Mouse (Mus musculus): ENCODE data around the gene Gm21970.

- no peak for TF ChIP-seq USF1 (IDR thresholded peaks at IDR 0.05; ENCODE audit: low read depth)
- no peak for TF ChIP-seq E2F4 (IDR thresholded peaks at IDR 0.05; ENCODE audit: insufficient read depth)
- TF ChIP-seq MAX (IDR thresholded peaks at IDR 0.05; ENCODE audit: low read depth): no peak
- TF ChIP-seq REST (IDR thresholded peaks at IDR 0.05; ENCODE audit: insufficient read depth, insufficient read length): no peak
- TF ChIP-seq POLR2A (IDR thresholded peaks at IDR 0.05; ENCODE audit: insufficient read length, low read depth): no peak
- TF ChIP-seq TCF12 (IDR thresholded peaks at IDR 0.05; ENCODE audit: insufficient read depth, poor library complexity, severe bottlenecking): no peak
- TF ChIP-seq CEBPB (IDR thresholded peaks at IDR 0.05; ENCODE audit: insufficient read depth, poor library complexity, severe bottlenecking): no peak
- TF ChIP-seq MYOD1 (IDR thresholded peaks at IDR 0.05; ENCODE audit: control insufficient read depth in 1 of 3, insufficient read length in 2 of 3, low read depth in 2 of 3): no peak
- TF ChIP-seq SRF (IDR thresholded peaks at IDR 0.05; ENCODE audit: control insufficient read depth, insufficient read length, low read depth): no peak
- no peak for TF ChIP-seq MYOG (IDR thresholded peaks at IDR 0.05; ENCODE audit: control insufficient read depth in 1 of 3, insufficient read depth in 1 of 3, insufficient read length in 2 of 3, low read depth in 2 of 3)
- no peak for TF ChIP-seq POLR2AphosphoS2 (IDR thresholded peaks at IDR 0.05; ENCODE audit: insufficient read length, low read depth)
- no peak for TF ChIP-seq TCF3 (IDR thresholded peaks at IDR 0.05; ENCODE audit: insufficient read length, low read depth)
These were observed 24.1 kb downstream of the Gm21970 start for GRCm38 (mm10) chr16:91415391-91416189.
